Mouse (Mus musculus): Measurements from ENCODE around the gene Cygb. TPM values are rescaled to one million over a fixed set of nuclear protein-coding genes. Genes with fewer than 3 reads are reported as not detected.

The Cygb gene
- 7.9 and 8.1 TPM in 2 replicates for polyA plus RNA-seq (2015; fragmentation: Nextera tagmentation; extraction: Ambion mirVana)

GRCm38 (mm10) chr11:116654255-116654821, at the start of gene Cygb:
Gene Cygb, minus strand, starts transcription at chr11:116654313.
- DNase-seq (ENCODE audit: low spot score) = no peak

- peak; percentile 16 for DNase-seq (ENCODE audit: low spot score)
Measured at GRCm38 (mm10) chr11:116701377-116701841, 47.3 kb upstream of the Cygb start.

- DNase-seq (ENCODE audit: low spot score) = no peak
Measured at GRCm38 (mm10) chr11:116697521-116697920, 43.4 kb upstream of the Cygb start.

- no peak for DNase-seq (ENCODE audit: low spot score)
Measured at GRCm38 (mm10) chr11:116696426-116696825, 42.3 kb upstream of the Cygb start.

- DNase-seq (ENCODE audit: low spot score) = no peak
Measured at GRCm38 (mm10) chr11:116695194-116695880, 41.2 kb upstream of the Cygb start.

GRCm38 (mm10) chr11:116694250-116695193, 40.4 kb upstream of the Cygb start:
- no peak for DNase-seq (ENCODE audit: low spot score)

- no peak for DNase-seq (ENCODE audit: low spot score)
Measured at GRCm38 (mm10) chr11:116693899-116694249, 39.8 kb upstream of the Cygb start.

GRCm38 (mm10) chr11:116690701-116691575, 36.8 kb upstream of the Cygb start:
- no peak for DNase-seq (ENCODE audit: low spot score)

GRCm38 (mm10) chr11:116689622-116690021, 35.5 kb upstream of the Cygb start:
- DNase-seq (ENCODE audit: low spot score) = no peak

- peak; percentile 37 for DNase-seq (ENCODE audit: low spot score)
Measured at GRCm38 (mm10) chr11:116687897-116688296, 33.8 kb upstream of the Cygb start.

- no peak for DNase-seq (ENCODE audit: low spot score)
Measured at GRCm38 (mm10) chr11:116685729-116686128, 31.6 kb upstream of the Cygb start.

- DNase-seq (ENCODE audit: low spot score) = no peak
Measured at GRCm38 (mm10) chr11:116683777-116684176, 29.7 kb upstream of the Cygb start.

GRCm38 (mm10) chr11:116682501-116683144, 28.5 kb upstream of the Cygb start:
- DNase-seq (ENCODE audit: low spot score) = no peak

- no peak for DNase-seq (ENCODE audit: low spot score)
Measured at GRCm38 (mm10) chr11:116681147-116681546, 27.0 kb upstream of the Cygb start.

- no peak for DNase-seq (ENCODE audit: low spot score)
Measured at GRCm38 (mm10) chr11:116680321-116681091, 26.4 kb upstream of the Cygb start.

- DNase-seq (ENCODE audit: low spot score) = no peak
Measured at GRCm38 (mm10) chr11:116679148-116679547, 25.0 kb upstream of the Cygb start.

GRCm38 (mm10) chr11:116677711-116678441, 23.8 kb upstream of the Cygb start:
- DNase-seq (ENCODE audit: low spot score) = no peak

- DNase-seq (ENCODE audit: low spot score) = no peak
Measured at GRCm38 (mm10) chr11:116676175-116676976, 22.3 kb upstream of the Cygb start.
